22 mouse cellular contexts compared by ENCODE assay signal in the genomic region with DNA sequence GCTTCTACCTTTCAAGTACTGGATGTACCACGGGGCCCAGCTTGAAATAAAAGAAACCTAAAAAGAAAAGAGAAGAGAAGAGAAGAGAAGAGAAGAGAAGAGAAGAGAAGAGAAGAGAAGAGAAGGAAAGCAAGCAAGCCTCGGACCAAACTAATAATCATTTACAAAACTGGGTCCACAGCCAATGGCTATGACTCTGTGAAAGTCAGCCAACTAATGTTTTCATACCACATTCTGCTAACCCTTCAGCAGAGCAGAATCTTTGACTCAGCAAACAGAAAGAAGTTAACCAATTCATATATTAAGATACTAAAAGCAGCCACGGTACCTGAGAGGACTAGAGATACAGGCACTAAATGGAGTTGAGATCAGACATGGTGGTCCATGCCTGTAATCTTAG. TPM values are rescaled to one million over a fixed set of nuclear protein-coding genes. Genes with fewer than 3 reads are reported as not detected.
"Had no signal": no experiment of that assay in that cellular context is flagged by ENCODE, and none has a peak within 500 bp of the region (broad histone marks: within the 10 kb centered on the region; RNA-seq: fewer than 3 reads in every experiment).

No protein-coding gene starts in this region.

- H3K9ac ChIP-seq: liver, embryonic 12.5 days; liver, embryonic 15.5 days; lung, embryonic 15.5 days; midbrain, embryonic 13.5 days; neural tube, embryonic 13.5 days; stomach, embryonic 15.5 days had no signal

- H3K9me3 ChIP-seq: liver, embryonic 12.5 days; liver, embryonic 15.5 days; lung, embryonic 15.5 days; megakaryocyte, embryonic 14.5 days; midbrain, embryonic 10.5 days; neural tube, embryonic 13.5 days; stomach, embryonic 15.5 days had no signal

- H3K4me3 ChIP-seq: layer of hippocampus, adult 2 months; left cerebral cortex, adult 2 months; liver, embryonic 12.5 days; liver, embryonic 15.5 days; lung, embryonic 15.5 days; megakaryocyte, embryonic 14.5 days; midbrain, embryonic 10.5 days; midbrain, embryonic 13.5 days; myocyte; neural tube, embryonic 13.5 days; stomach, embryonic 15.5 days had no signal

- DNase-seq: layer of hippocampus, postnatal 36 days; lung, adult 18-20 months; lung, postnatal 10 days; lung, postnatal 36 days; retina, postnatal 1 day; right cerebral cortex, postnatal 25 days; spleen, adult 18-20 months; thymus, postnatal 25 days had no signal

- H3K27me3 ChIP-seq: liver, embryonic 12.5 days; liver, embryonic 15.5 days; lung, embryonic 15.5 days; megakaryocyte, embryonic 14.5 days; midbrain, embryonic 13.5 days; neural tube, embryonic 13.5 days; stomach, embryonic 15.5 days had no signal

- H3K4me1 ChIP-seq: liver, embryonic 12.5 days; liver, embryonic 15.5 days; lung, embryonic 15.5 days; midbrain, embryonic 10.5 days; midbrain, embryonic 13.5 days; neural tube, embryonic 13.5 days; stomach, embryonic 15.5 days had no signal

- H3K4me2 ChIP-seq: liver, embryonic 12.5 days; liver, embryonic 15.5 days; lung, embryonic 15.5 days; midbrain, embryonic 13.5 days; neural tube, embryonic 13.5 days; stomach, embryonic 15.5 days had no signal

- H3K36me3 ChIP-seq: neural tube, embryonic 13.5 days had no signal

- H3K27ac ChIP-seq: layer of hippocampus, adult 2 months; left cerebral cortex, adult 2 months; liver, embryonic 12.5 days; liver, embryonic 15.5 days; lung, embryonic 15.5 days; midbrain, embryonic 10.5 days; midbrain, embryonic 13.5 days; neural tube, embryonic 13.5 days; stomach, embryonic 15.5 days had no signal

- ATAC-seq: inflammation-experienced regulatory T-cells, adult 6 months; intestine, embryonic 16.5 days; liver, embryonic 12.5 days; midbrain, embryonic 13.5 days; midbrain, embryonic 16.5 days had no signal

RNA-seq across cellular contexts. Expression of a gene that starts 40.2 kb away (rescaled TPM):
- polyA plus RNA-seq: inflammation-experienced regulatory T-cells, adult 6 months had no signal
